Mouse (Mus musculus) cortical plate, adult 2 months (tissue): ENCODE data around the gene Slc11a2. TPM values are rescaled to one million over a fixed set of nuclear protein-coding genes. Genes with fewer than 3 reads are reported as not detected.
"Not testable (repeated sequence)": the region's sequence is repeated elsewhere in the genome, so short reads cannot be mapped to it uniquely, and the experiment has no call there.

Experiments used
- H3K27ac ChIP-seq: fragments of 200-500 bp; 2 replicates; pipeline ENCODE4 v1.5.1; 2012; ENCODE audit warnings: low read length, control low read depth, inconsistent platforms; ENCODE audit not compliant: insufficient read depth
- H3K4me1 ChIP-seq: fragments of 200-500 bp; 2 replicates; pipeline ENCODE4 v1.6.1; 2011; ENCODE audit warnings: low read length; ENCODE audit not compliant: control insufficient read depth, insufficient read depth
- H3K4me3 ChIP-seq: fragments of 200-500 bp; 2 replicates; pipeline ENCODE4 v1.5.1; 2011; ENCODE audit warnings: mild to moderate bottlenecking, low read length, control low read depth; ENCODE audit not compliant: insufficient read depth
- CTCF ChIP-seq: fragments of 200-500 bp; IDR thresholded peaks from 2 replicates; pipeline ENCODE4 v1.5.1; 2011; ENCODE audit warnings: mild to moderate bottlenecking, control low read depth, low read length; ENCODE audit not compliant: insufficient read depth; ENCODE audit errors: extremely low read depth
- POLR2A ChIP-seq: fragments of 200-500 bp; IDR thresholded peaks from 2 replicates; pipeline ENCODE4 v1.6.1; 2011; ENCODE audit warnings: mild to moderate bottlenecking, low read length, control low read depth; ENCODE audit not compliant: insufficient read depth; ENCODE audit errors: extremely low read depth
- polyA plus RNA-seq: library from polyadenylated mRNA; depleted of rRNA; stranded (reverse); fragments of >200 nt; gene quantifications from 2 replicates; pipeline ENCODE4 v1.2.3, GENCODE M21; 2012

Gene Slc11a2
- polyA plus RNA-seq, 1 experiment: 47.8 TPM

GRCm38 (mm10) chr15:100367119-100367518 is 57.8 kb downstream of the Slc11a2 start:
- Histone ChIP-seq H3K4me1 (no peaks in the 10 kb centered on the region), H3K27ac (no peak overlapping the region), H3K4me3 (no peak overlapping the region)
- TF ChIP-seq POLR2A (no peak), CTCF (no peak)

- not testable (repeated sequence) for H3K4me1 ChIP-seq, H3K27ac ChIP-seq, H3K4me3 ChIP-seq
Observed at GRCm38 (mm10) chr15:100365967-100366366, 58.9 kb downstream of the Slc11a2 start.

- Histone ChIP-seq H3K27ac (no peak within 1 kb of the TSS), H3K4me1 (no peaks in the 10 kb centered on the region), H3K4me3 (no peak within 1 kb of the TSS)
- no peak for TF ChIP-seq CTCF
- no peak for TF ChIP-seq POLR2A
Observed at GRCm38 (mm10) chr15:100364242-100364641, 60.6 kb downstream of the Slc11a2 start, which contains the start of gene Higd1c. Gene Higd1c (plus strand): TSS chr15:100364542.

- no peak overlapping the region for H3K4me3 ChIP-seq
- no peaks in the 10 kb centered on the region for H3K4me1 ChIP-seq
- TF ChIP-seq POLR2A: no peak
- no peak for TF ChIP-seq CTCF
- no peak overlapping the region for H3K27ac ChIP-seq
Observed at GRCm38 (mm10) chr15:100355876-100356275, 69.0 kb downstream of the Slc11a2 start.

- not testable (repeated sequence) for H3K4me3 ChIP-seq, H3K4me1 ChIP-seq, H3K27ac ChIP-seq
Observed at GRCm38 (mm10) chr15:100353399-100353798, 71.5 kb downstream of the Slc11a2 start.

- Histone ChIP-seq H3K27ac (no peak within 1 kb of the TSS), H3K4me3 (no peak within 1 kb of the TSS), H3K4me1 (no peaks in the 10 kb centered on the region)
- TF ChIP-seq CTCF (no peak), POLR2A (no peak)
Observed at GRCm38 (mm10) chr15:100352711-100353250, 72.1 kb downstream of the Slc11a2 start, which contains the start of the genes Methig1 and Mettl7a2. Gene Methig1 (plus strand): TSS chr15:100353149. Gene Mettl7a2 (plus strand): TSS chr15:100353200.

GRCm38 (mm10) chr15:100351501-100352060 is 73.3 kb downstream of the Slc11a2 start:
- Histone ChIP-seq H3K4me1 (no peaks in the 10 kb centered on the region), H3K4me3 (no peak overlapping the region), H3K27ac (no peak overlapping the region)
- TF ChIP-seq POLR2A (no peak), CTCF (no peak)

- Histone ChIP-seq H3K4me1 (no peaks in the 10 kb centered on the region), H3K4me3 (no peak overlapping the region), H3K27ac (no peak overlapping the region)
- TF ChIP-seq POLR2A (no peak), CTCF (no peak)
Observed at GRCm38 (mm10) chr15:100349496-100349895, 75.4 kb downstream of the Slc11a2 start.

- H3K4me3 ChIP-seq: no peak overlapping the region
- no peak overlapping the region for H3K27ac ChIP-seq
- TF ChIP-seq CTCF (no peak), POLR2A (no peak)
- no peaks in the 10 kb centered on the region for H3K4me1 ChIP-seq
Observed at GRCm38 (mm10) chr15:100346761-100347160, 78.1 kb downstream of the Slc11a2 start.

- Histone ChIP-seq H3K4me3 (no peak overlapping the region), H3K4me1 (no peaks in the 10 kb centered on the region), H3K27ac (no peak overlapping the region)
- no peak for TF ChIP-seq CTCF
- TF ChIP-seq POLR2A: no peak
Observed at GRCm38 (mm10) chr15:100345484-100345883, 79.4 kb downstream of the Slc11a2 start.

- H3K4me1 ChIP-seq, H3K4me3 ChIP-seq, H3K27ac ChIP-seq: not testable (repeated sequence)
Observed at GRCm38 (mm10) chr15:100341314-100341980, 83.4 kb downstream of the Slc11a2 start.
